Mouse (Mus musculus) heart, adult 2 months (tissue): Measurements from ENCODE around the gene BC025920.
A peak's percentile ranks its signal among the peaks of the same experiment; 100 is the strongest.

Experiments
- CTCF ChIP-seq: fragments of 200-600 bp; IDR thresholded peaks from 2 replicates; pipeline ENCODE4 v1.8.1; 2022; ENCODE audit warnings: antibody characterized with exemption, mild to moderate bottlenecking, moderate library complexity
- POLR2A ChIP-seq: fragments of 200-500 bp; IDR thresholded peaks from 2 replicates; pipeline ENCODE4 v1.6.1; 2011; ENCODE audit warnings: mild to moderate bottlenecking, low read depth, low read length, control low read depth; ENCODE audit not compliant: insufficient read depth

- TF ChIP-seq CTCF, result no peak
- TF ChIP-seq POLR2A, result peak; percentile 42; the same call in 1 of the 2 replicates
Measured at GRCm38 (mm10) chr10:81559627-81560539, 46.2 kb upstream of the BC025920 start.
